In the genomic region with DNA sequence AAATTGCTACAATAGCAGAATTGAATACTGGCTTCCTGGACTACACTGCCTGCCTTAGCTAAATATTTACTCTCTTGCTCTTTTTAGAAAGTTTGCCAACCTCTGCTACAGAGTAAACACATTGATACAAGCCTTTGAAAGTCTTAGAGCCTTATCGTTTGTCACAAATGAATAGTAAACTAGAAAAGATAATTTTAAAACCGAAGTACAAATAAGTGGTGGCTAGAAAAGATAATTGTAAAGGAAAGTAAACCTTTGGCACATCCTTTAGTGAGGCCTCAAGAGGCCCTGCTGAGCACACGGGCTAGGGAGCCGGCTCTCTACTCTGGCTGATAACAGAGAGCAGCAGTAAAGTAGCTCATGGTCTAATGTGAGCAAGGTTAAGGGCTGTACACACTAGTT, we compare ENCODE assay signal across 19 mouse cellular contexts. TPM values are rescaled to one million over a fixed set of nuclear protein-coding genes. Genes with fewer than 3 reads are reported as not detected.
DNase-seq lines count a peak whose midpoint lies in the region; ATAC-seq lines count a peak whose summit lies in the region.
"Had no signal": no experiment of that assay in that cellular context is flagged by ENCODE, and none has a peak within 500 bp of the region (broad histone marks: within the 10 kb centered on the region; RNA-seq: fewer than 3 reads in every experiment).

No protein-coding gene starts in this region.

- peak; percentile 68 for ATAC-seq in erythroblast, adult 5-6 weeks (replicated peaks; ENCODE audit: low FRiP score, poor library complexity, severe bottlenecking)
- peak; percentile 91 for ATAC-seq in liver, embryonic 12.5 days
- ATAC-seq in megakaryocyte-erythroid progenitor cell, adult 5-6 weeks (replicated peaks; ENCODE audit: low FRiP score, low TSS enrichment, poor library complexity, severe bottlenecking) = peak; percentile 95
- ATAC-seq: forebrain, embryonic 15.5 days; Patski had no signal

- WGBS in liver, embryonic 12.5 days (ENCODE audit: insufficient replicate concordance) = 14% methylated on average over 4 of the region's 4 CpGs

- peaks cover 30% of the 10 kb centered on the region for H3K27me3 ChIP-seq in liver, embryonic 12.5 days (replicated peaks)
- H3K27me3 ChIP-seq: forebrain, embryonic 15.5 days; Patski had no signal

- peak; percentile 38 for DNase-seq in kidney, adult 9 months
- DNase-seq in kidney, postnatal 25 days = no peak
- DNase-seq in cerebellum, postnatal 36 days = no peak
- DNase-seq in adrenal gland, adult 18-20 months (ENCODE audit: low spot score in 2 of 2) = no peak
- DNase-seq in spleen, postnatal 10 days (ENCODE audit: low spot score in 2 of 2) = no peak
- DNase-seq: cerebellum, adult 11-12 months; gastrocnemius, adult 2 months; kidney, adult 8-10 months; layer of hippocampus, postnatal 36 days; retina, postnatal 1 day; spleen, adult 18-20 months had no signal

- H3K9me3 ChIP-seq in liver, embryonic 12.5 days (replicated peaks) = no peaks in the 10 kb centered on the region
- H3K9me3 ChIP-seq: forebrain, embryonic 15.5 days; limb, embryonic 12.5 days had no signal

- H3K27ac ChIP-seq in liver, embryonic 12.5 days = peak overlapping the region; percentile 73
- H3K27ac ChIP-seq: forebrain, embryonic 15.5 days; gastrocnemius, adult 2 months; hindbrain, embryonic 14.5 days; limb, embryonic 12.5 days had no signal

- no peaks in the 10 kb centered on the region for H3K36me3 ChIP-seq in liver, embryonic 12.5 days
- H3K36me3 ChIP-seq: forebrain, embryonic 15.5 days; limb, embryonic 12.5 days had no signal

- peaks cover 27% of the 10 kb centered on the region for H3K4me1 ChIP-seq in liver, embryonic 12.5 days
- H3K4me1 ChIP-seq: limb, embryonic 12.5 days had no signal

- no peak overlapping the region for H3K4me3 ChIP-seq in liver, embryonic 12.5 days
- H3K4me3 ChIP-seq: forebrain, embryonic 15.5 days; gastrocnemius, adult 2 months; limb, embryonic 12.5 days had no signal

- H3K4me2 ChIP-seq in liver, embryonic 12.5 days = peak overlapping the region; percentile 17; the same call in 1 of the 2 replicates
- H3K4me2 ChIP-seq: forebrain, embryonic 15.5 days; hindbrain, embryonic 14.5 days; limb, embryonic 12.5 days; midbrain, embryonic 11.5 days had no signal

- no peak overlapping the region for H3K9ac ChIP-seq in liver, embryonic 12.5 days
- H3K9ac ChIP-seq: forebrain, embryonic 15.5 days; hindbrain, embryonic 14.5 days; limb, embryonic 12.5 days had no signal

RNA-seq across cellular contexts. Expression of a gene that starts 13.4 kb away (rescaled TPM):
- 21.1 and 34.4 TPM in 2 replicates for total RNA-seq in erythroblast, adult 5-6 weeks (2015; ENCODE audit: low replicate concordance)
- total RNA-seq in erythroblast, adult 5-6 weeks (2017; ENCODE audit: low replicate concordance) = 32.7 and 42.7 TPM in 2 replicates
- polyA plus RNA-seq in liver, embryonic 12.5 days (2016; fragmentation: Nextera tagmentation; extraction: Ambion mirVana) = 20.3 and 21.3 TPM in 2 replicates
- 17.6 and 20.8 TPM in 2 replicates for total RNA-seq in megakaryocyte-erythroid progenitor cell, adult 5-6 weeks (2014; fragmentation: Nextera tagmentation)
- total RNA-seq in megakaryocyte-erythroid progenitor cell, adult 5-6 weeks (2017) = 24.7 and 32.5 TPM in 2 replicates
- 10 to 100 TPM; 16.9 to 17.4 TPM for total RNA-seq in adrenal gland, adult 18-20 months (2021)

RNA-seq across cellular contexts. Expression of a gene that starts 13.6 kb away (rescaled TPM):
- not detected in 2 replicates for total RNA-seq in erythroblast, adult 5-6 weeks (2015; ENCODE audit: low replicate concordance)
- total RNA-seq in erythroblast, adult 5-6 weeks (2017; ENCODE audit: low replicate concordance) = not detected in 2 replicates
- polyA plus RNA-seq in liver, embryonic 12.5 days (2016; fragmentation: Nextera tagmentation; extraction: Ambion mirVana) = 1.8 and 2.8 TPM in 2 replicates
- total RNA-seq in megakaryocyte-erythroid progenitor cell, adult 5-6 weeks (2014; fragmentation: Nextera tagmentation) = not detected in 2 replicates
- 4.9 TPM in 1 of 2 replicates, not detected in the other for total RNA-seq in megakaryocyte-erythroid progenitor cell, adult 5-6 weeks (2017)
- total RNA-seq in adrenal gland, adult 18-20 months (2021) = 1 to 10 TPM; 2.6 to 4.5 TPM
